Mouse (Mus musculus) lung, embryonic 15.5 days (tissue): ENCODE results near the gene Gm21209. TPM values are rescaled to one million over a fixed set of nuclear protein-coding genes. Genes with fewer than 3 reads are reported as not detected.
"Not testable (repeated sequence)": the region's sequence is repeated elsewhere in the genome, so short reads cannot be mapped to it uniquely, and the experiment has no call there.

Source experiments
- ATAC-seq: fragments of 200-750 bp; cut with Nextera tagmentation; 2 replicates; pipeline ENCODE4 v1.8.0; 2017; ENCODE audit warnings: moderate number of reproducible peaks, borderline replicate concordance; ENCODE audit not compliant: low FRiP score, low TSS enrichment; ENCODE audit errors: extremely low read depth
- H3K27ac ChIP-seq: fragments of 300-500 bp; sonication (generic); 2 replicates; pipeline ENCODE4 v1.5.1; 2015; ENCODE audit warnings: moderate library complexity, mild to moderate bottlenecking, inconsistent platforms
- H3K27me3 ChIP-seq: fragments of 300-500 bp; sonication (generic); 2 replicates; pipeline ENCODE4 v1.6.1; 2015; ENCODE audit warnings: inconsistent platforms
- H3K36me3 ChIP-seq: fragments of 300-500 bp; sonication (generic); 2 replicates; pipeline ENCODE4 v1.6.1; 2015; ENCODE audit warnings: inconsistent platforms
- H3K4me1 ChIP-seq: fragments of 300-500 bp; sonication (generic); 2 replicates; pipeline ENCODE4 v1.6.1; 2015; ENCODE audit warnings: inconsistent platforms
- H3K4me2 ChIP-seq: fragments of 300-500 bp; sonication (generic); 2 replicates; pipeline ENCODE4 v1.6.1; 2015; ENCODE audit warnings: inconsistent platforms, mild to moderate bottlenecking, moderate library complexity
- H3K4me3 ChIP-seq: fragments of 300-500 bp; sonication (generic); 2 replicates; pipeline ENCODE4 v1.5.1; 2015; ENCODE audit warnings: mild to moderate bottlenecking, inconsistent platforms
- H3K9ac ChIP-seq: fragments of 300-500 bp; sonication (generic); 2 replicates; pipeline ENCODE4 v1.6.1; 2015; ENCODE audit warnings: inconsistent platforms
- H3K9me3 ChIP-seq: fragments of 300-500 bp; sonication (generic); 2 replicates; pipeline ENCODE4 v1.6.1; 2016; ENCODE audit warnings: inconsistent platforms
- WGBS: fragments of 180-500 bp; shearing (Covaris S2); methylation state at CpG from one replicate; pipeline ENCODE4 v1.1.7; 2015; 5-methylcytosine and 5-hydroxymethylcytosine counted together
- polyA plus RNA-seq: library from polyadenylated mRNA; unstranded; fragments of >200 nt; fragmentation: Nextera tagmentation; extraction: Ambion mirVana; gene quantifications from 2 replicates; pipeline ENCODE4 v1.2.1, GENCODE M21; 2015

Gene Gm21209
- not detected in 2 replicates for polyA plus RNA-seq

DNA sequence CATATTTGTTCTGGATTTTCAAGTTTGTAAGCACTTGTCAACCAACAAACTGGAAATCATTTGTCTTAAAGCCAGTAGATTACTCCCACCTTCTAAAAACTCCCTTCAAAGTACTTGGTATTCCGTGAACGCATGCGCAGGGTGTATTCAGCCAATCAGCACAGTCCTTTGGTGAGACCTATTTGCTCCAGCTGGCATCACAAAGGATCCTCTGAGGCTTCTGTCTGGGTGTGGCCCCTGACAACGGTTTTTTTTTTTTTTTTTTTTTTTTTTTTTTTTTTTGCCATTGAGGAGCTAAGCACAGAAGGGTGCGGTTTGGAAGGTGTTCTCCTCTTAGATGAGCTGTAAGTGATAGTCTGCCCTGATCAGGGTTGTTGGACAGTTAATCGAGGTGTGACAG, at the start of gene Gm21209:
Gene Gm21209, plus strand, starts transcription at position 301 of the 400 bp plus-strand sequence.
- not testable (repeated sequence) for H3K36me3 ChIP-seq, H3K27ac ChIP-seq, ATAC-seq, H3K4me2 ChIP-seq, H3K9me3 ChIP-seq, H3K4me3 ChIP-seq, H3K9ac ChIP-seq, H3K27me3 ChIP-seq, H3K4me1 ChIP-seq
- no CpG with 5 or more reads among the region's 6 CpGs for WGBS
